Mouse (Mus musculus) forelimb bud, embryonic 11.5 days (tissue): ENCODE measurements around the gene 9130019O22Rik.
"Not testable (repeated sequence)": the region's sequence is repeated elsewhere in the genome, so short reads cannot be mapped to it uniquely, and the experiment has no call there.

ENCODE experiments used
- DNase-seq: peaks from one replicate; pipeline ENCODE4 v3.0.0-alpha.2; 2012; ENCODE audit warnings: low read depth, low spot score

The 9130019O22Rik gene

DNA sequence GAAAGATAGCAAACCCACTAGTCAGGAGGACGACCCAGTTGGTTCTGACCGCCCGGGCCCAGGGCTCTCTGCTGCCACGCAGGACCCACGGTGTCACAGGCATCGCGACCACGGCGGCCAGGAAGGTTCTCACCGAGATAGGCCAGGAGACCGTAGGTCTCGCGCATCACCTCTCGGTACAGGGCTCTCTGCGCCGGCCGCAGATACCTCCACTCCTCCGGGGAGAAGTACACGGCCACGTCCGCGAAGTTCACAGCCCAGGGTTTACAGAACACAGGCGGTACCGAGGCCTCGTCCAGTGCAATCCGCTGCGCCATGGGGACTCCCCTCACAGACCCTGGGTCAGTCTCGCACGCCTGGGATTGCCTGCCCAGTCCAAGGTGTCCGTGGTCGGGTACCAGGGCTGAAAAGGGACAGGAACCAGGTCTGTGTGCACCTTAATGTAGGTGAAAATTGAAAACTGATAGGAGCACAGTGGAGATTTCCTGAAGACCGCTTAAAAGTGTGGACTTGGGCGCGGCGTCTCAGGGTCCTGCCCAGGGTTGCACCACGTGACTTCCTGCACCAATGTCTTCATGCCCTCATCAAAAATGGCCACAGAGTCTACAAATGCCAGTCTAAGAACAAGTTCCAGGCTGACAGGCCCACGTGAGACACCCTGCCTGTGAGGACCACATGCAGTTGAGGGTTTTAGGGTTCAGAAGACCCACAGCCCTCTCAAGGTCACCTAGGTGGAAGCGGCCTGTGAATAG is at the start of gene 9130019O22Rik:
Gene 9130019O22Rik, minus strand, starts transcription at position 526 of the 752 bp plus-strand sequence.
- DNase-seq, result peak; percentile 84

DNA sequence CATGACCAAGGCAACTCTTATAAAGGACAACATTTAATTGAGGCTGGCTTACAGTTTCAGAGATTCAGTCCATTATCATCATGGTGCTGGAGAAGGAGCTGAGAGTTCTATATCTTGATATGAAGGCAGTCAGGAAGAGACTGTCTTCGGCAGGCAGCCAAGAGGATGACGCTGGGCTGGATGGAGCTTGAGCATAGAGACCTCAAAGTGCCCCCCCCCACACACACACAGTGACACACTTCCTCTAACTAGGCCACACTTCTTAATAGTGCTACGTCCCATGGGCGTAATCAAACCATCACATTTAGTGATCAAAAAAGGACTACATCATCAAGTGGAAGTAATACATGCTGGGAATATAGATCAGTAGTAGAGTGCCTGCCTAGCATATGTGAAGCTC is 48.2 kb upstream of the 9130019O22Rik start:
- no peak for DNase-seq

DNA sequence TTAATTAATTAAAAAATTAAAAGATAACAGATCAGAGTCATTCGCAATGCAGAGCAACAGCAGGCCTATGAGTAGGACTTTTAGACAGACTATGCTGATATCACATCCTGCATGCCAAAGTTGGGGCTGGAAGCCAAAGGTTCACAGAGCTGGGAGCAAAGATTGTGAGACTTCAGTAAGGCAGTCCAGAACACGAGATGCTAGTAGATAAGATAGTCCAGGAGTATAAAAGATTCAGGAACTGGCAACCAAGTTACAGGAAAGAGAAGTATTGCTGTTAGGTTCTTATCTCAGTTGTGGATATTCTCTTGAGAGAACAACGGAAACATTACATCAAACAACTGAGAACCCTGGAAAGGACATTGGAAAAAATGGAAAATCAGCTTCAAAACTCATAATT is 39.4 kb upstream of the 9130019O22Rik start:
- no peak for DNase-seq

DNA sequence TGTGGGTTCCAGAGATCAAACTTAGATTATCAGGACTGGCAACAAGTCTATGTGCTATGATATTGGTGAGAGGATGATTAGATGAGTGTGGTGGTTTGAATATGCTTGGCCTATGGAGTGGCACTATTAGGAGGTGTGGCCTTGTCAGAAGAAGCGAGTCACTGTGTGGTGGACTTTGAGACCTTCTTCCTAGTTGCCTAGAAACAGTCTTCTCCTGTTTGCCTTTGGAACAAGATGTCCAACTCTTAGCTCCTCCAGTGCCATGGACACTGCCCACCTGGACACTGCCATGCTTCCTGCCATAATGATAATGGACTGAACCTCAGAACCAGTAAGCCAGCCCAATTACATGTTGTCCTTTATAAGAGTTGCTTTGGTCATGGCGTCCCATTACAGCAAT is 38.9 kb upstream of the 9130019O22Rik start:
- DNase-seq, result no peak

DNA sequence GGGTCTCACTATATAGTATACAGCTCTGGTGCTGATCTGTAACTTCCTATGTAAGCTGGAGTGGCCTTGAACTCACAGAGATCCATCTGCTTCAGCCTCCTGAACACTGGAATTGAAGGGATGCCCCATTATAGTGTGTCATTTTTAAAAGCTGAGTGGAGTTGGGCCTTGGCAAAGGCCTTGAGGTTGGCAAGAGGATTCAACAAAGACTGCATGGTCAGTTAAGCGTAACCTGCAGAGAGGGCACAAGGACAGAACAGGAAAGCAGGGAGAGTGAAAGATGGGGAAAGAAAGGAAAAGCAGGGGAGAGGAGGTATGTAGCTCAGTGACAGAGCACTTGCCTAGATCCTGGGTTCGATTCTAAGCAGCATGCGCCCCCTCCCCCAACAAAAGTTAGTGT is 38.3 kb upstream of the 9130019O22Rik start:
- no peak for DNase-seq

DNA sequence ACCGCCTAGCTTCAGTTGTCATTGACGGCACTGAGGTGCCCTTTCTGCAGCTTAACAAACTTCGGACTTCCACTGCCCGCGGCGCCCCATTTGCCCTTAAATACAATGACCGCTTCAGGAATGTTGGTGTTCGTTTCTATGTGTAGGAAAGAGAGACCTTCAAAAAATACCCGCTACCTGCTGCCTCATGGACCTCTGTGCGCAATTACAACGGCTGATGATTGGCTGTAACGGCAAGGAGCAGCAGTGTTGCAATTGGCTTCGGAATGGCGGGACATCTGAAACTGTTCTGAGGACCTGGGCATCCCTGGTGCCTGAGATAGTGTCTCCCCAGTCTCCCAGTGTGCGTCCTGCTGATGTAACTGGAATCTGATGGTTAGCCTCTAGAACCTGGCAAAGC is 35.3 kb upstream of the 9130019O22Rik start:
- DNase-seq, result no peak

DNA sequence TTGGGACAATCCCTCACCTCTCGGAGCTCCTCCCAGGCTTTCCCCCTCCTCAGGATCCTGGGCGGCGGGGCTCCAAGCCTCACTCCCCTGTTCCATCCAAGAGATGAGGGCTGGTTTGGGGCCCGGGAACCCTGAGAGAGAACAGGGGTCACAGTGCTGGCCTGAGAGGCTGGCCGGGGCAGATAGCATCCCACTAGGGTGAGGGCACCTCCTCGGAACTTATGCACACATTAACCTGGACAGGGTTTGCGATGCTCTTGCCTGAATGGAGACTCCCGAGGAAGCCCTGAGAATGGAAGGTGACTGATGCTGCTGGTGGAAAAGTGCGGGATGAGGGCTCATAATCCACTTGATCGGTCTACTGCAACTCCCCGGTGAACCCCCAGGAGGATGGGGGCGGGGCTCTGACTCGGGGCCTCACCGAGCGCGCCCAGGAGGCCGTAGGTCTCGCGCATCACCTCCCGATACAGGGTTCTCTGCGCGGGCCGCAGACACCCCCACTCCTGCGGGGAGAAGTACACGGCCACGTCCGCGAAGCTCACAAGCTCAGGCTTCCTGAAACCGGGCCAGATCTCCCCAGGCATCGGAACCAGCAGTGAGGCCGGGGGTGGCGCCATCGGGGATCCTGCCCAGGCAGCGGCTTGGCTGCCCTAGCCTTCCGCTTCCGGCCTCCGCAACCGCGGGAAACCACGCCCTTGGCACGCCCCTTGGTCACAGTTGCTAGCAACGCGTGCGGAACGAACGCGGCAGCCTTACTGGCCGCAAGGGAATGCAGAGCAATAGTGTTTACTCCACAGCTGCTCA is 34.6 kb upstream of the 9130019O22Rik start, which contains the start of gene Zfp688:
Gene Zfp688, minus strand, starts transcription at position 681 of the 804 bp plus-strand sequence.
- peak; percentile 90 for DNase-seq

DNA sequence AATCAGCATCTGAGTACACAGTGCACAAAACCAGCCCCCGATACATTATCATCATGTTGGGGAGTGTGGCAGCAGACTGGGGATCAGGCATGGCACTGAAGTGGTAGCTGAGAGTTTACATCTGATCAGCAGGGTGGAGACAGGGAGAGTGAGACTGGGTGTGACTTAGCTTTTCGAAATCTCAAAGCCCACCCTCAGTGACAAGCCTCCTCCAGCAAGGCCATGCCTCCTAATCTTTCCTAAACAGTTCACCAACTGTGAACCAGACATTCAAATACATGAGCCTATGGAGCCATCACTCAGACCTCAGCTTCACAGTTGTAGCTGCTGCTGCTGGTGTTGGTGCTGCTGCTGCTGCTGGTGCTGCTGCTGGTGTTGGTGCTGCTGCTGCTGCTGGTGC is 24.5 kb upstream of the 9130019O22Rik start:
- DNase-seq, result no peak

DNA sequence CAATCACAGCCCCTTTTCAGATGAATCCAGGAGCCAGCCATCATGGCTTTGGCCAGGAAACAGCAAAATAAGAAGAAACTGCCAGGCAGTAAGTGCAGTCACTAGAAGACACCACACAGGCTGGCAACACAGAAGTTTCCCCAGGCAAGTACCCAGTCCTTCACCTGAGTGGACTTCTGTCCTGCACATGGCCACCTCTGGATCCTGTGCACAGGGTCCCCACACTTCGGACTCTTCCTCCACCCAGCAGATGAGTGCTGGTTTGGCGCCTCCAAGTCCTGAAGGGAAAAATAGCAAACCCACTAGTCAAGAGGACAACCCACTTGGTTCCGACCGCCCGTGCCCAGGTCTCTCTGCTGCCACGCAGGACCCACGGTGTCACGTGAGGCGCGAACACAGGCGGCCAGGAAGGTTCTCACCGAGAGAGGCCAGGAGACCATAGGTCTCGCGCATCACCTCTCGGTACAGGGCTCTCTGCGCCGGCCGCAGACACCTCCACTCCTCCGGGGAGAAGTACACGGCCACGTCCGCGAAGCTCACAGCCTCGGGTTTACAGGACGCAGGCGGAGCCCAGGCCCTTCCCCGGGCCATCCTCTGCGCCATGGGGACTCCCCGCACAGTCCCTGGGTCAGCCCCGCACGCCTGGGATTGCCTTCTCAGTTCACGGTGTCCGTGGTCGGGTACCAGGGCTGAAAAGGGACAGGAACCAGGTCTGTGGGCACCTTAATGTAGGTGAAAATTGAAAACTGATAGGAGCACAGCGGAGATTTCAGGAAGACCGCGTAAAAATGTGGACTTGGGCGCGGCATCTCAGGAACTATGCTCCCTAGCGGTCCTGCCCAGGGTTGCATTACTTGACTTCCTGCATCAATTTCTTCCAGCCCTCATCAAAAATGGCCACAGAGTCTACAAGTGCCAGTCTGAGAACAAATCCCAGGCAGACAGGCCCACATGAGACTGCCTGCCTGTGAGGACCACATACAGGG is 19.3 kb upstream of the 9130019O22Rik start, which contains the start of gene Zfp764:
Gene Zfp764, minus strand, starts transcription at position 821 of the 986 bp plus-strand sequence.
- DNase-seq, result peak; percentile 81

DNA sequence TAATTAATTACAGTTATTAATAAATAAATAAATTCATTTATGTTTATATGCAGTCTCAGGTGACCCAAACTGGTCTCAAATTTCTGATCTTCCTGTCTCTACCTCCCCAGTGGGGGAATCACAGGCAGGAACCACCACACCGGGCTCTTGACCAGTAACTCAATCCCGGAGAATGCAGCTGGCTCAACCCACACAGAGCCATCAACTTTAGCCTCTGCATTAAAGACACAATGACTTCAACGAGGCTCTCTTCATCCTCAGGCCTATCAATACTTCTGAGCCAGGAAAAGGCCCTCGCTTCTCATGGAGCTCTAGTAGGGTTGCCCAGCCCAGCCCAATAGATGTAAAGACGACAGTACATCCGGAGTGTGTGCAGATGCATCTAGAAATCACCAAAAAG is 17.1 kb upstream of the 9130019O22Rik start:
- not testable (repeated sequence) for DNase-seq

DNA sequence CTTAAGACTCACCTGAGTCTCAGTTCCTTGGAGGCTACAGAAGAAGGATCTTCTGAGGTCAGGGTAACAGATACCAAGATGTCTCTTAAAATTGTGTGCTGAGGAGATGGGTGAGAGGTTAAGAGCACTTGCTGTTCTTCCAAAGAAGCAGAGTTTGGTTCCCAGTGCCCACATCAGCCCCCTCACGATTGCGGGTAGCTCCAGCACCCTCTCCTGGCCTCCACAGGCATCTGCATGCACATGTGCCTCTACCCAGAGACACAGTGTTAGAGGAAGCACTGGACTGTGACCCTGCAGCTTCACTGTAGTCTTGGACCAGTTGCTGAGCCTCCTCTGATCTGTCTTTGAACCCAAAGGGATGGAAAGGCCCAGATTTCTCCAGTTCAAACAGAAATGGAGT is 16.0 kb upstream of the 9130019O22Rik start:
- DNase-seq, result no peak

DNA sequence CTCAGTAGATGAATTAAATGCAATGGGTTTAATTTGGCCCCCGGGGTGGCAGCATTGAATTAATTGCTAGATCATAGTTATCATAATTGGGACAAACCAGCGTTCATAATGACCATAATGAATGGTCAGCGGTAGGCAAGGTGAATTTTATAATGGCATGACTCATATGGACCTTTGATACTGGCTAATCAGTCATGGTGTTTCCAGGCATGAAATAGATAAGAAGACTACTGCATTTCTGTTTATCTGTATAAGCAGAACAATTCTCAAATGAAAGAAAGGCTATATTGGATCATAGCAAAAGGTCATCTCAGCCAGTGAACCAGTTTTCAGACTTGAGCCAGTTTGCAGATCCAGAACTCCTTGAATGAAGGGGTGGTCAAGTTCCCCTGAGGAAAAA is 13.4 kb upstream of the 9130019O22Rik start:
- no peak for DNase-seq

DNA sequence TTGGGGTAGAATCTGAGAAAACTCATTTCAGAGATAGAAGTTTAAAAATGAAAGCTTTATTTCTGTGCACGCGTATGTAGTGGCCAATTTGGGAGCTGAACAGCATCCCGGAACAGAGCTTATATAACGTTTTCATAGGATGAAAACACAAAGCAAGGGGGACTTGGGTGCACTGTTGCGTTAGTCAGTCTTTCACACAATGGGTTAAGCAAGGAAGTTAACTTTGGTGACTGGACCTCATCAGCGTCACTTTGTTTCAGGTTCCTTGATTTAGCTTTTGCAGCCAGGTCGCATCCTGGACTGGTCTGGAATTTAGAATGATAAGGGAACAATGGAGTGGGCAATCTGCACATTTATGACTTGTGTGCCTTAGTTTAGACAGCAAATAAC is 7.0 kb upstream of the 9130019O22Rik start:
- DNase-seq, result no peak

DNA sequence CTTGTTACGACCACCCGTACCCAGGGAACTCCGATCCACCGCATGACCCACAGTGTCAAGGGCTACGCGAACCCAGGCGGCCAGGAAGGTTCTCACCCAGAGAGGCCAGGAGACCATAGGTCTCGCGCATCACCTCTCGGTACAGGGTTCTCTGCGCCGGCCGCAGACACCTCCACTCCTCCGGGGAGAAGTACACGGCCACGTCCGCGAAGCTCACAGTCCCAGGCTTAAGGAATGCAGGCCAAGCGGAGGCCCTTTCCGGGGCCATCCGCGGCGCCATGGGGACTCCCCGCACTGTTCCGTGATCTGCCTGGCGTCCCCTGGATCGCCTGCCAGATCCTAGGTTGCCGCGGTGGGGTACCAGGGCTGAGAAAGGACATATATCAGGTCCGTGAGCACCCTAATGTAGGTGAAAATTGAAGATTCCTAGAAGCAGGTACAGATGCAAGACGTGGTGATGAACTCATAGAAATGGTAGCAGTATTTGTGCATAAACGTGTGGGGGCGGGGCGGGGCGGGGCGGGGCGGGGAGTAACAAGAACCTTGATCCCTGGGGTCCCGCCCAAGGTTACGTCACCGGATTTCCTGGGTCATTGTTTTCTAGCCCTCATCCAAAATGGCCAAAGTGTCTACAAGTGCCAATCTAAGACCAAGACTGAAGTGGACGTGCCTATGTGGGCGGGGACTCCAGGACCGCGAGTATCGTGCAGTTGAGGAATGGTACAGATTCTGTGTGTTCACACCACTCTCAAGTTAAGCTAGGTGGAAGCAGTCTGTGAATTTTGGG is 6.4 kb upstream of the 9130019O22Rik start, which contains the start of gene E430018J23Rik:
Gene E430018J23Rik, minus strand, starts transcription at position 473 of the 787 bp plus-strand sequence.
- DNase-seq, result peak; percentile 98

DNA sequence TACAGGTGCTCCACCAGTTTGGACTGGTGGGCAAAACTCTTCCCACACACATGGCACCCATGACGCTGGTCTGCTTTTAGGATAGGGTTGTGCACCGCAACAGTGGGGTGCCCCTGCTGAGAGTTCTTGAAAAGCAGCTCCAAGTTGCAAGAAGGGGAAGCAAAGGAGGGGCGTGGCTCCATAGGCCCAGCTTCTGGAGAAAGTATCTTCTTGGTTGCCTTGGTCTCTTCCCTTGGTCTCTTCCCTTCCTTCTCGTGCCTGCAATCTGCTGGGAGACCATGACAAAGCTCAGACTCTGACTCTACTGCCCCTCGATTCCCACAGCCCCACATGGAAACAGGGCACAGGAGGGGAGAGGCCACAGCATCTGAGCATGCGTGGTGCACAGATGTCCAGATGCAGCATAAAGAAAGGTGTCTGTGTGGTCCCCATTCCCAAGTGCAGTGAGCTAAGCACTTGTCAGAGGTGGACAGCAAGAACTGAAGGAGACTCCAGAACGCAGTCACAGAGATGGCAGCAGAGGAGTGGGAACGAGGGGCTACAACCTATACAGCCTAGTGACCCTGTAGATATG is 5.4 kb upstream of the 9130019O22Rik start:
- no peak for DNase-seq

DNA sequence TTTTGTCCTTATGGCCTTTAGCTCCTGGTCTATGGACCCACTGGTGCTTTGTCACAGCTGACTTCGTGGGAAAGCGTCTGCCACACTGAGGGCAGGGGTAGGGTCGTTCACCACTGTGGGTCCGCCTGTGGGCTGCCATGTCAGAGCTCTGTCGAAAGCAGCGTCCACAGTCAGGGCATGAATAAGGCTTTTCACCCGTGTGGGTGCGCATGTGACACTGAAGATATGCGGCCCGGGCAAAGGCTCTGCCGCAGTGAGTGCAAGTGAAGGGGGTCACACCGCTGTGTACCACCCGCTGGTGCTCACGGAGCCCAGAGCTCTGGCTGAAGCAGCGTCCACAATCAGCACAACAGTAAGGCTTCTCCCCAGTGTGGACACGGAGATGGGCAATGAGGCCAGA is 4.6 kb upstream of the 9130019O22Rik start:
- no peak for DNase-seq

DNA sequence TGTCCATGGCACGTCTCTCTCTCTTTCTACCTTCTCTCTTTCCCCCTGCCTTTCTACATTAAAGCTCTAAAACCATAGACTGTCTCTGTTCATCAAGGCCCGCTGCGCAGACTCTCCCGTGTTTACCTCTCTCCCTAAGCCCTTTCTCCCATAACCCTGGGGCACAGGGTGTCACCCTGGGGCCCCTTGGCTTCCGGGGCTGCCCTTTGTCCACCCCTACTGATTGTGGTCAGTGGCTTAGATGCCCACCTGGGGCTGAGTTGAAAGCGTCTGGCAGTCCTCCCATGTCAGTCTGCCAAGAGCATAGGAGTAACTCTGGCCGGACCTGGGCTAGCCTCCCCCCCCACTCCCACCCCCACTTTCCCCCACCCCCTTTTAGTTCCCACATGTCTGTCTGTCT is 3.3 kb upstream of the 9130019O22Rik start:
- DNase-seq, result no peak

DNA sequence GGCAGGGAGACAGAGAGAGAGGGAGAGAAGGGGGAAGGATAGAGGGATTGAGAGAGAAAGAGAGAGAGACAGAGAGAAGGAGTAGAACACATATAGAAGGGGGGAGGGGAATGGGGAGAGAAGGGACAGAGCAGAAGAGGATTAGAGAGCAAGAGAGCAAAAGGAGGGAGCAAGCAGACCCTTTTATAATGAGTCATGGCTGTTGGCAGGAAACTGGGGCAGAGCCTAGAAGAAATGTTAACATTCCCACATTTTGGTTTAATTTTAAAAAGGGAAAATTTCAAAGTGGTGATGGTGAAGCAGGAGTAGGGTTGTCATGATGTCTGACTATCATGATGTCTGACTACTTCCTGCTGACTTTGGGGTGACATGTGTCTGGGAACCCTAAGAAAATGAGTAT is 1.2 kb upstream of the 9130019O22Rik start:
- not testable (repeated sequence) for DNase-seq

DNA sequence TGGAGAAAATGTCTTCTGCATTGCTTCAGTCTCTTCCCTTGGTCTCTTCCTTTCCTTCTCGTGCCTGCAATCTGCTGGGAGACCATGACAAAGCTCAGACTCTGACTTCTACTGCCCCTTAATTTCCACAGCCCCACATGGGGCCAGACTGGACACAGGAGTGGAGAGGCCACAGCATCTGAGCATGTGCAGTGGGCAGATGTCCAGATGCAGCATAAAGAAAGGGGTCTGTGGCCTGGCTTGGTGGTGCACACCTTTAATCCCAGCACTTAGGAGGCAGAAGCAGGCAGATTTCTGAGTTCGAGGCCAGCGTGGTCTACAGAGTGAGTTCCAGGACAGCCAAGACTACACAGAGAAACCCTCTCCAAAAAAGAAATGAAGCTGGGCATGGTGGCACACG is 1.4 kb downstream of the 9130019O22Rik start:
- DNase-seq, result not testable (repeated sequence)

DNA sequence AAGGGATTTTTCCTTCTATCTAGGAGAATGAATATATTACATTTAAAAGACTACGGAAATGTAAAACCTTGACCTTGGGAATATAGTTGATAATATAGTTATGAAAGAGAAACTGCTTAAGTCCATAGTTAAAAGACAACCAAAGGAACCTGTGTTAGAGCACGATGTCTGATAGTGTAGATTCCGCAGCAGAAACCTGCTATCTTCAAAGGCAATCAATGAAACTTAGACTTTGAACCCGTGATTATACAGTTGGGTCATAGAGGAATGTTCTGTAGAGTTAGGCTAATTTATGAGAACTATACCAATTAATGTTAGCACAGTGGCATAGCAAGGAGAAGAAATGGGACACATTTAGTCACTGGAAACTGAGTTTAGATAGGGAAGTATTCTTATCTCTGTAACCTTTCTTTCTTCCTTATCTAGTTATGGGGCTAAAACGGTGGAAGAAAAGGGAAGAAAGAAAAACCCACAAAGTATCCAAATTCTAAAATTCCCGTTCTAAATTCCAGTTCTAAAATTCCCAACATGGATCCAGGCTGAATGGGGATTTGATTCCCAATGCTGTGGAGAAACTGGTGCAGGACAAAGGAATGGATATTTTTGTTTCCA is 8.6 kb downstream of the 9130019O22Rik start:
- DNase-seq, result no peak
